In the genomic region with DNA sequence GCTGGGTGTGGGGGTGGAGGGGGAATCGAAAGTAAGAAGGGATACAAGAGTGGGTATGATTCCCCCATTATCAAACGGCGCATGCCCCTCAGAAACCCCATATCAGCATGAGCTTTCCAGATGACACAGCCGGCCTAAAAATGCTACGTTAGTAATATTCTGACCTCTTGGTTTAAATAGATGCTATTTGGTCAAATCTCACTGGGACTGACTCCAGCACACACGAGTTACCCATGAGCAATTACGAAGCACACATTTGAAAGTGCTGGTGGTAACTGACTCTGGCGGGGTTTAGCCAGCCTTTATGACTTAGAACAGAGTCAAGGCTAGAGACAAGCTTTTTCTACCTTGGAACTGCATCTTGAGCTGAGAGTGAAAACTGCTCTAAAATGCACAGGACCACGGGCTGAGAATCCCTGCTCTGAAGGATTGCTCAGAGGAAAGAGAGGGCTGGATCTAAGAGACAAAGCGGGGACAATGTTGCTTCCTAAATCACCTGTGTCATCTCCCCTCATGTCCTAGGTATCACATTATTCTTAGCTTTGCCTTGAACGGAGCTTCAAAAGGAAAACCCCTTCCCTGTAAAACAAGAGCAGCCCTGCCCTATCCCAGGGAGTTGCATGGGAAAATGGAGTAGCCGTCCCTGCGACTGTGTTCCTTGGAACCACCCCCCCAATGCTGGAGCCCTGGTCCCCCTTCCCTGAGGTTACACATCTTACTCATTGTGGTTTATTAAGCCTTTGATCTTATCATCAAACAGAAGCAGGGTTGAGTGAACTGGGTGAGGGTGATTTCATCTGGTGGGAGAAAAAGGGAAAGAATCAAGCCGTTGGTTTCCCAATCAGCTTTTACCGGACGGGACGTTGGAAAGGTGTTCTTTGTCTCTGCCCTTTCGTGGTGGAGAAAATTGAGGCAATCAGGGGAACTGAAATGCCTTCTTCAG, we compare ENCODE assay signal across 17 mouse cellular contexts. TPM values are rescaled to one million over a fixed set of nuclear protein-coding genes. Genes with fewer than 3 reads are reported as not detected.
DNase-seq lines count a peak whose midpoint lies in the region; ATAC-seq and TF ChIP-seq lines count a peak whose summit lies in the region.
"Had no signal": no experiment of that assay in that cellular context is flagged by ENCODE, and none has a peak within 500 bp of the region (broad histone marks: within the 10 kb centered on the region; RNA-seq: fewer than 3 reads in every experiment).

No protein-coding gene starts in this region.

- TF ChIP-seq CTCF in MEL (IDR thresholded peaks at IDR 0.05 in 2 of 3, conservative IDR thresholded peaks at IDR 0.05 in 1 of 3; ENCODE audit: control insufficient read depth in 1 of 3, insufficient read depth in 1 of 3, low read depth in 2 of 3, low read length in 3 of 3, poor library complexity in 1 of 3, severe bottlenecking in 1 of 3), result no peak
- TF ChIP-seq CTCF in left cerebral cortex, adult 2 months (IDR thresholded peaks at IDR 0.05), result no peak

- peak; percentile 79 for ATAC-seq in inflammation-experienced regulatory T-cells, adult 6 months
- peak; percentile 22 for ATAC-seq in megakaryocyte, adult 5-6 weeks (ENCODE audit: poor library complexity, severe bottlenecking)
- no peak for ATAC-seq in midbrain, embryonic 16.5 days
- ATAC-seq: forebrain, embryonic 15.5 days; hindbrain, postnatal 0 days; midbrain, embryonic 13.5 days had no signal

- H3K9me3 ChIP-seq in MEL (replicated peaks; ENCODE audit: insufficient read depth, low read length), result no peaks in the 10 kb centered on the region
- H3K9me3 ChIP-seq in midbrain, embryonic 16.5 days (replicated peaks; ENCODE audit: control insufficient read depth, low read length, poor library complexity, severe bottlenecking), result no peaks in the 10 kb centered on the region
- H3K9me3 ChIP-seq: forebrain, embryonic 15.5 days; limb, embryonic 15.5 days; midbrain, embryonic 13.5 days had no signal

- H3K27me3 ChIP-seq in MEL (ENCODE audit: control insufficient read depth in 1 of 2, insufficient read depth in 2 of 2, low read length in 2 of 2), result no peaks in the 10 kb centered on the region
- H3K27me3 ChIP-seq in midbrain, embryonic 16.5 days (ENCODE audit: control insufficient read depth, insufficient read depth, low read depth, low read length), result no peaks in the 10 kb centered on the region
- H3K27me3 ChIP-seq: forebrain, embryonic 15.5 days; limb, embryonic 15.5 days; midbrain, embryonic 13.5 days had no signal

- DNase-seq in heart, adult 11 months, result peak; percentile 40
- DNase-seq in heart, postnatal 10 days, result no peak
- DNase-seq in MEL (ENCODE audit: low read depth, low spot score), result peak; percentile 80
- no peak for DNase-seq in urinary bladder, postnatal 36 days (ENCODE audit: low spot score in 2 of 2)
- no peak for DNase-seq in left cerebral cortex, adult 2 months (ENCODE audit: extremely low spot score in 1 of 2, low spot score in 2 of 2)
- DNase-seq: adrenal gland, postnatal 10 days; gastrocnemius, adult 2 months; lung, postnatal 14 days; right cerebral cortex, postnatal 14 days had no signal

- intact Hi-C loops in heart, postnatal 10 days (cut with DNase I), result no loop called here
- intact Hi-C loops in left cerebral cortex, adult 2 months (cut with DNase I), result no loop called here

- WGBS in midbrain, embryonic 16.5 days, result 87% methylated on average over 18 of the region's 18 CpGs

- peak; percentile 81 to 91 for TF ChIP-seq EP300 in MEL (IDR thresholded peaks at IDR 0.05; ENCODE audit: low read depth in 1 of 2, low read length in 2 of 2)

- peak overlapping the region; percentile 97 for H3K27ac ChIP-seq in MEL (ENCODE audit: control insufficient read depth, low read depth, low read length)
- no peak overlapping the region for H3K27ac ChIP-seq in midbrain, embryonic 16.5 days (ENCODE audit: low read length)
- no peak overlapping the region for H3K27ac ChIP-seq in left cerebral cortex, adult 2 months
- H3K27ac ChIP-seq: forebrain, embryonic 15.5 days; gastrocnemius, adult 2 months; hindbrain, postnatal 0 days; kidney, postnatal 0 days; limb, embryonic 15.5 days; midbrain, embryonic 13.5 days had no signal

- no peak overlapping the region for H3K4me2 ChIP-seq in midbrain, embryonic 16.5 days (ENCODE audit: low read length)
- H3K4me2 ChIP-seq: forebrain, embryonic 15.5 days; limb, embryonic 15.5 days; midbrain, embryonic 13.5 days had no signal

- no peaks in the 10 kb centered on the region for H3K79me2 ChIP-seq in MEL (ENCODE audit: control insufficient read depth, insufficient read depth, low read length, poor library complexity)

- peaks cover 0 to 56% of the 10 kb centered on the region in 2 experiments; a peak in 2 of 4 replicates for H3K36me3 ChIP-seq in MEL (ENCODE audit: control insufficient read depth in 1 of 2, insufficient read depth in 2 of 2, low read length in 2 of 2)
- H3K36me3 ChIP-seq in midbrain, embryonic 16.5 days (ENCODE audit: control insufficient read depth, insufficient read depth, low read length), result no peaks in the 10 kb centered on the region
- H3K36me3 ChIP-seq: forebrain, embryonic 15.5 days; limb, embryonic 15.5 days; midbrain, embryonic 13.5 days had no signal

- peak in 1 of 2 experiments; percentile 45; a peak in 2 of 4 replicates for TF ChIP-seq POLR2A in MEL (IDR thresholded peaks at IDR 0.05; ENCODE audit: control insufficient read depth in 1 of 2, insufficient read depth in 1 of 2, low read depth in 1 of 2, low read length in 2 of 2, poor library complexity in 1 of 2)

- H3K9ac ChIP-seq in MEL (ENCODE audit: control insufficient read depth, low read depth, low read length, poor library complexity, severe bottlenecking), result peak overlapping the region; percentile 70
- H3K9ac ChIP-seq in midbrain, embryonic 16.5 days (ENCODE audit: low read depth, low read length), result no peak overlapping the region
- H3K9ac ChIP-seq: forebrain, embryonic 15.5 days; limb, embryonic 15.5 days; midbrain, embryonic 13.5 days had no signal

- TF ChIP-seq RAD21 in MEL (IDR thresholded peaks at IDR 0.05; ENCODE audit: low read depth, low read length), result no peak

- H3K4me1 ChIP-seq in MEL (ENCODE audit: control insufficient read depth in 1 of 2, insufficient read depth in 2 of 2, low read length in 2 of 2), result peaks cover 27 to 44% of the 10 kb centered on the region in 2 experiments
- no peaks in the 10 kb centered on the region for H3K4me1 ChIP-seq in midbrain, embryonic 16.5 days (ENCODE audit: control insufficient read depth, insufficient read depth, low read length)
- H3K4me1 ChIP-seq: forebrain, embryonic 15.5 days; limb, embryonic 15.5 days; midbrain, embryonic 13.5 days had no signal

- peak overlapping the region; percentile 48 to 56 for H3K4me3 ChIP-seq in MEL (ENCODE audit: control insufficient read depth in 1 of 2, insufficient read depth in 1 of 2, low read depth in 2 of 2, low read length in 2 of 2)
- no peak overlapping the region for H3K4me3 ChIP-seq in midbrain, embryonic 16.5 days (ENCODE audit: low read depth, low read length)
- no peak overlapping the region for H3K4me3 ChIP-seq in left cerebral cortex, adult 2 months
- H3K4me3 ChIP-seq: forebrain, embryonic 15.5 days; gastrocnemius, adult 2 months; limb, embryonic 15.5 days; midbrain, embryonic 13.5 days had no signal

TF ChIP-seq in MEL, 35 proteins besides CTCF, POLR2A, EP300 and RAD21 (continues in another document):
- TF ChIP-seq SIN3A (IDR thresholded peaks at IDR 0.05; ENCODE audit: low read length) (peak; percentile 65), POLR2AphosphoS5 (IDR thresholded peaks at IDR 0.05; ENCODE audit: borderline replicate concordance, low read depth, low read length) (no peak), CHD2 (IDR thresholded peaks at IDR 0.05; ENCODE audit: low read length) (no peak), RCOR1 (IDR thresholded peaks at IDR 0.05; ENCODE audit: low read depth, low read length) (peak; percentile 67), UBTF (IDR thresholded peaks at IDR 0.05; ENCODE audit: borderline replicate concordance, insufficient read depth, low read depth, low read length) (no peak), MYB (IDR thresholded peaks at IDR 0.05; ENCODE audit: low read depth, low read length) (peak; percentile 84), POLR2AphosphoS2 (IDR thresholded peaks at IDR 0.05; ENCODE audit: low read length) (0 out of 2 replicates have a peak, but pooled peaks have one; percentile 63), TBP (IDR thresholded peaks at IDR 0.05; ENCODE audit: low read depth, low read length) (no peak; the same call in 1 of the 2 replicates), CHD1 (IDR thresholded peaks at IDR 0.05; ENCODE audit: low read depth, low read length) (peak; percentile 80; the same call in 1 of the 2 replicates), SMC3 (IDR thresholded peaks at IDR 0.05; ENCODE audit: low read depth, low read length) (no peak), ELF1 (IDR thresholded peaks at IDR 0.05; ENCODE audit: low read depth, low read length) (no peak), USF1 (IDR thresholded peaks at IDR 0.05; ENCODE audit: low read depth, low read length) (no peak), TCF12 (IDR thresholded peaks at IDR 0.05; ENCODE audit: low read depth, low read length) (peak; percentile 79), NRF1 (IDR thresholded peaks at IDR 0.05; ENCODE audit: insufficient read depth, low read depth, low read length, poor library complexity, severe bottlenecking) (peak; percentile 54), E2F4 (IDR thresholded peaks at IDR 0.05; ENCODE audit: borderline replicate concordance, low read depth, low read length) (no peak), KAT2A (conservative IDR thresholded peaks at IDR 0.05; ENCODE audit: low read depth, low read length) (no peak), BHLHE40 (IDR thresholded peaks at IDR 0.05; ENCODE audit: borderline replicate concordance, low read depth, low read length) (no peak), GATA1 (IDR thresholded peaks at IDR 0.05; ENCODE audit: low read depth, low read length) (peak; percentile 85), MEF2A (IDR thresholded peaks at IDR 0.05; ENCODE audit: extremely low read depth, insufficient replicate concordance, low read depth, low read length, poor library complexity, severe bottlenecking) (no peak), MAFK (IDR thresholded peaks at IDR 0.05; ENCODE audit: borderline replicate concordance, low read depth, low read length) (peak; percentile 48; the same call in 1 of the 2 replicates), MAZ (IDR thresholded peaks at IDR 0.05; ENCODE audit: low read depth, low read length) (no peak; the same call in 1 of the 2 replicates)

RNA-seq across cellular contexts. Expression of gene Cd47, which starts 26.0 kb away (rescaled TPM):
- 10 to 100 TPM; 71.5 to 71.6 TPM for total RNA-seq in heart, postnatal 10 days (2021)
- total RNA-seq in MEL (2012; rRNA removed), result 57.5 and 86.6 TPM in 2 replicates
- polyA plus RNA-seq in MEL (2012; ENCODE audit: insufficient read depth in 1 of 2, insufficient read length in 2 of 2, low read depth in 1 of 2, low replicate concordance in 2 of 2, missing spikeins in 1 of 2), result 10 to 100 TPM; 45.9 to 51.7 TPM
- 100 to 1,000 TPM; 201 to 329 (median 236) TPM for polyA plus RNA-seq in inflammation-experienced regulatory T-cells, adult 6 months (2017; shearing (Covaris generic))
- total RNA-seq in megakaryocyte, adult 5-6 weeks (2015), result 343 and 360 TPM in 2 replicates
- 145 and 164 TPM in 2 replicates for total RNA-seq in megakaryocyte, adult 5-6 weeks (2017)
- polyA plus RNA-seq in midbrain, embryonic 16.5 days (2015; fragmentation: Nextera tagmentation; extraction: Ambion mirVana), result 157 and 169 TPM in 2 replicates
- total RNA-seq in left cerebral cortex, adult 2 months (2021), result 100 to 1,000 TPM; 217 to 235 TPM

Comparison
In these comparisons a context has a peak if more than half of its experiments do, and no peak if none do; other contexts are left out.
1. DNase-seq: peak in heart, adult 11 months (single experiment) and MEL (single experiment); none in heart, postnatal 10 days (0 of 2), urinary bladder, postnatal 36 days (0 of 2) and left cerebral cortex, adult 2 months (0 of 2).
2. H3K4me3 ChIP-seq: peak in MEL (2 of 2); none in midbrain, embryonic 16.5 days (single experiment) and left cerebral cortex, adult 2 months (single experiment).